Mouse (Mus musculus) G1E (cell line): Measurements from ENCODE around the gene Tnfaip8l3.

Experiments
- CTCF ChIP-seq: IDR thresholded peaks from 2 replicates; pipeline ENCODE4 v1.5.1; 2012; ENCODE audit warnings: low read depth, low read length, inconsistent platforms, mixed read lengths
- GATA1 ChIP-seq: IDR thresholded peaks from 2 replicates; pipeline ENCODE4 v1.6.1; 2012; ENCODE audit warnings: borderline replicate concordance, low read length, inconsistent platforms, mixed read lengths
- TAL1 ChIP-seq: conservative IDR thresholded peaks from 2 replicates; pipeline ENCODE4 v1.6.1; 2012; ENCODE audit warnings: low read depth, low read length, inconsistent platforms, mixed read lengths

DNA sequence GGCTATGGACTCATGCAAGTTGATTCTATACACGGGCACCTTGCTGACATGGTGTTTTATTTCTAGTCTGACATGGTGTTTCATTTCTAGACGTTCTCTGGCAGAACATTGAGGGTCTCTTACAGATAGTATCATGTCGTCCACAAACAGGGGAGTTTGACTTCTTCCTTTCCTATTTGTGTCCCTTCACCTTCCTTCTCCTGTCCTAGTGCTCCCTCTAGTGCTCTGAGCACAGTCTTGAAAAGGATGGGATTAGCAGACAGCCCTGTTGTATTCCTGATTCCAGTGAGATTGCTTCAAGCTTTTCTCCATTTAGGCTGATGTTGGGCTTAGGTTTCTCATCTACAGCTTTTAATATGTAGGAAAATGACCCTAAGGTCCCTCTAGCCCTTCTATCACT, 81.2 kb downstream of the Tnfaip8l3 start:
- no peak for TF ChIP-seq GATA1
- TF ChIP-seq CTCF = no peak
- no peak for TF ChIP-seq TAL1
